Mouse (Mus musculus) adrenal gland, adult 18-20 months (tissue): Measurements from ENCODE around the gene Syt16. TPM values are rescaled to one million over a fixed set of nuclear protein-coding genes. Genes with fewer than 3 reads are reported as not detected.

Experiments used
- DNase-seq, 2 experiments: peaks; one replicate each; pipeline ENCODE4 v3.0.0; 2021 to 2022; ENCODE audit warnings: low spot score in 2 of 2
- total RNA-seq, 2 experiments: library from RNA; stranded (reverse); gene quantifications; 1 replicate in 1 of 2; 2 replicates in 1 of 2; pipeline ENCODE4 v1.2.3; 2021

The Syt16 gene
- total RNA-seq, 2 experiments from 2014 or later, result 0.30 to 0.32 TPM

DNA sequence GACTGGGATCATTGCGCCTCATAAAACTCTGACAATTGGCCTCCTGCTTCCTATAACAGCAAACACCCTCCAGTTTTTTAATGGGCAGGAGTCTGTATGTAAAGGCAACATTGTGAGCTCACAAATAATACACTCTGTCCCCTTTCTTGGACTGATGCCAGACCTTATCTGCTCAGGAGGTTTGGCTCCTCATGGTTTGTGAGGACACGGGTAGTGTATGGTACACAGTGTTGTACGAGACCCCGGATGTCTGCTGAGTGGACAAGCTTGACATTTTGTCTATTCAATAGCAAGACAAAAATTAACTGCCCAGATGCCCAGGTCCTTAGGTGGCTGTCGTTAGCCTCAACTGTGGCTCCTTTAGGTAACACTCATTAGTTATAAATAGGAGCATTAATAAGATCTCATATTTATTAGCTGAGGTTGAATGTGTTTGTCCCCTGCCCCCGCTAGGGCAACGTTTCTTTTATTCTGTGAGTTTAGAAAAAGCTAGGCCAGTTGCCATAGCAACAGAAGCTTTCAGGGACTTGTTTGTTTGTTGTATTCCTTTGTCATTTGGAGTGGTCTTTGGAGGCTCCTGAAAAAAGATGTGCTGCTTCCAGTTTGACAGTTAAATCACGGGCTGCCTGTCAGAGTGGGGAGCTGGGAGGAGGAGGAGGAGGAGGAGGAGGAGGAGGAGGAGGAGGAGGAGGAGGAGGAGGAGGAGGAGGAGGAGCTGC lies 101.3 kb downstream of the Syt16 start:
- no peak for DNase-seq

- DNase-seq, result no peak
Measured at GRCm38 (mm10) chr12:74105811-74106513, 108.5 kb downstream of the Syt16 start.

DNA sequence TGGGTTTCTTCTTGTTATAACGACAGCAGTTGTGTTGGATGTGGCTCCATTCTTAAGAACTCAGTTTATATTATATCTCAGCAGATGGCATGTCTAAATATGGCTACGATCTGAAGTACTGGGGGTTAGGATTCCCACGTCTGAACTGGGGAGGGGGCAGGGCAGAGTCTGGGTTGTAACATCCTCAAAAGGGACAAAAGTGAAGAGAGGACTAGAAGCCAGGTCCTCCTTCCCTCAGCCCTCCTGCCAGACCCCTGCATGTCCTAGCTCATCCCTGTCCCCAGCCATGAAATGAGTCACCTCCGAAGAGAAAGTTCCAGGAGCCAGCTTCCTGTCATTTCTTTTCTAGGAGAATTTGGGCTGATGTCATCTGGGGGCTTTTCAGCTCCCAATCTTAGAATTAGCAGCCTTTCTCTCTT lies 111.2 kb downstream of the Syt16 start:
- DNase-seq, result no peak

- no peak for DNase-seq
Measured at GRCm38 (mm10) chr12:74109462-74110068, 112.1 kb downstream of the Syt16 start.

DNA sequence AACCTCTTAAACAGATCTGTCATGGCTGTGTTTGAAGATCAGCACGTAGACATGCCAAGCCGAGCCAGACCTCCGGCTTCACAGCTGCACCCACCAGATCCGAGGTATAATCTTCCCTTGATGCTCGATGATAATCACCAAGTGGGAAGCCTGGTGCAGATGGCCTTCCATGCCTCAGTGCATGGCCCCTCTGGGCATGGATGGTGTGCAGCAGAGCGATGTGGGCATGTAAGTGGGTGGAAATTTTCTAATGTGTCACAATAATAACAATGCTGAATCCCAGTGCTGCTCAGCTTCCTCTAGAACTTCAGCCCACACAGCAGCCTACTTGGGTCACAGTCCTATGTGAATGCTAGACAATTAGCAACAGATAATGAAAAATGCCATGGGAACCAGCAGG lies 119.4 kb downstream of the Syt16 start:
- no peak for DNase-seq

GRCm38 (mm10) chr12:74125796-74126195 lies 128.3 kb downstream of the Syt16 start:
- no peak for DNase-seq

- DNase-seq, result no peak
Measured at GRCm38 (mm10) chr12:74128229-74128628, 130.8 kb downstream of the Syt16 start.

- DNase-seq, result no peak
Measured at GRCm38 (mm10) chr12:74131790-74132189, 134.3 kb downstream of the Syt16 start.

DNA sequence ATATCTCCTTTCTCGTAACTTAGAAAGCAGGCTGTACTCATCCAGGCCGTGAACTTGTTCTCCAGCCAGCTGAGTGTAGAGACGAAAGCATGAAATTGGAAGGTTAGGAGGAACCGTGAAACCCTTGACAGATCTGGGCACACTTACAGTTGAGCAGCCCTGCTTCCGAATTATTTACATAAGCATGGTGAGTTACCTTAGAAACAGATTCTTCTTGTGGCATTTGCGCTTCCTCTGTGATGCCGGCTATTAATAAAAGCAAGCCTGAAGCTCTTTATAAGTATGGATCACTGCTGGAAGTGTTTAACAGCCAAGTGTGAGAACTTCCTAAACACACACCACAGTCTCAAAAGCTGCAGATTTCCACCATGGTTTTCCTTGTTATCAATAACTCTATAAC lies 144.7 kb downstream of the Syt16 start:
- DNase-seq, result no peak

DNA sequence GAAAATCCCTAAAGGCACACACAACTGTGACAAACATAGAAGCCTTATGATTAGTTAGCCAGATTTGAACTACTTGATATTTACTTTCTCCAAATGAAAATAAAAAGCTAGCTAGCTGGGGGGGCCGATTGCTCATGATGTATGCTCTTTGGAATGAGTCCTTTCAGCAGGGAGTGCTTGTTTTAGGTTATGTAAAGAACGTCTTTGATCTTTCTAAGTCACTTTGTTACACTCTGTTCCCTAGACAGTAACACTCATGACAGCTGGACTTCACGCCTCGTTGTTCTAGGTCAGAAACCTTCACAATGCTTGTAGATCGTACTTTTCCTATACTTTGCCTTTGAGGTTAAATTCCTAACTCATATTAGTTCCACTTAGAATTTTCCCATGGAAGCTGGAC lies 146.9 kb downstream of the Syt16 start:
- no peak for DNase-seq

GRCm38 (mm10) chr12:74160791-74161190 lies 163.3 kb downstream of the Syt16 start:
- DNase-seq, result no peak

DNA sequence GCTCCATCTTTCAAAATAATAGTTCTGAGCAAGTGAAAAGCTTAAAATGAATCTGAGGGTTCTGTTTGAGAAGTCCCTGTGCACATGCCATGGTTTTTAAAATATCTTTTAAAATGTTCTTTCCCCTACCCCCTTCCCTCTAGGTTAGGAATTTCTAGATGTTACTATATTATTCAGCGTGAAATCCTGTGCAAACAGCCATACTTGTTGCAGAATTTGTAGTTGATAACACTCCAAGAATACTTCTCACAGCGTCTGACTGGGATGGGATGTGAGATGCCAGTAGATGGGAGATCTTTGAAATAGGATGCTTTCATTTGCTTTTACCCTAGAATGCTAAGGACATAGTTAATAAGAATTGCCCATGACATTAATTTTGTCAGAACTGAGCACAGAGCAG lies 165.6 kb downstream of the Syt16 start:
- no peak for DNase-seq

DNA sequence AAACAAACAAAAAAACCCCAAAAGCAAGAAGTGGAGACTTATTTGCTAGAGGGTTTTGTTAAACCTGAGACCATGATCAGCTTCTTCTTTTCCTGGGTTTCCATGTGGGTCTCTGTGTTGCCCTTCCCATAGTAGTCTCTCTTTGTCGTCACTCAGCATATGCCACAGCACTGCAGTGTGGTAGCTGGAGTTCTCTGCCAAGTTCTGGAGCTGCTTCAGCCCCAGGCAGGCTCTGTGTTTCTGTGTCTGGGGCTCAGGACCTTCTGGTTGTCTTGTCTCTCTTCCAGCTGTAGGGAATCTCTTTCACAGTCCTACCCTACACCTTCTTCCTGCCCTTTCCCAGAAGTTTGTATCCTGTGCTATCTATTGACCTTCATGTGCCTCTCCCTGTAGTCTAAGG lies 173.8 kb downstream of the Syt16 start:
- no peak for DNase-seq

DNA sequence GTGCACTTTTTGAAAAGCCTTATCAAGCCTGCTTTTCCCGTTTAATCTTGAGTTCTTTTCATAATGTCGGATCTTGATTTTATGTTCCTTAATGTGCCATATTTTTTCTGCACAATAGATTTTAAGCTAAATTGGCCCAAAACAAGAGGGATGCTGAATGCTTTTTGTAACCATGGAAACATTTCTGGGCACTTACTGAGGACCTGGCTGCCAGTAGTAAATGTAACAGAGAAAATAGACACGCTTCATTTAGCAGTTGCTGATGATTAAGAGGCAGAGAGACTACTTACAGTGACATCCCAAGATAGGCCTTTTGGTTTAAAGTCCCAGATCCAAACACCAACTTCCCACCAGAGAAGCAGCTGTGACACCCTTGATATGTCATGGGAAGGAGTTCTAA lies 176.4 kb downstream of the Syt16 start:
- no peak for DNase-seq

- DNase-seq, result no peak
Measured at GRCm38 (mm10) chr12:74184596-74184995, 187.1 kb downstream of the Syt16 start.

DNA sequence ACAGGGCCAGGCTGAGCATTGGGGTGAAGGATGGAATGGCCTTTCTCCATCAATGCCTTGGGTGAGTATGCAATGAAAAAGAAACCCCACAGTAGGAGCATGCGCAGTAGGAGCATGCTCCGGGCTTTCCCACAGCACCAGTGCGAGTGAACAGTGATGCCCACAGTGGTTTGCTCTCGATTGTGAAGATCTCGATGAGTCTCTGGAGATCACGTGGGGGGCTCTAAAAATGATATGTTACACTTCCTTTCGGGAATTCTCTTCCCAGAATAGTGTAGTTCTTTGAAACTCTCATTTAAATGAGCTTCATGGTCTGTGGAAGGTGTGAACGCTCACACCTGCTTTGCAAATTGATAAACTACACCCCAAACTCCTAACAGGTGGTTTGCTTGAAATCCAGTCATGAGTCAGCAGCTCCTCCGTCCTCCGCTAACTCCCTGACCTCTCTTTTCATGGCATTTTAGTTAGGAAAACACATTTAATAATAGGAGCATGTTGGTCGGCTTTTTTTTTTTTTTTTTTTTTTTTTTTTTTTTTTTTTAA lies 190.9 kb downstream of the Syt16 start:
- DNase-seq, result no peak

- DNase-seq, result no peak
Measured at GRCm38 (mm10) chr12:74188815-74189214, 191.4 kb downstream of the Syt16 start.

DNA sequence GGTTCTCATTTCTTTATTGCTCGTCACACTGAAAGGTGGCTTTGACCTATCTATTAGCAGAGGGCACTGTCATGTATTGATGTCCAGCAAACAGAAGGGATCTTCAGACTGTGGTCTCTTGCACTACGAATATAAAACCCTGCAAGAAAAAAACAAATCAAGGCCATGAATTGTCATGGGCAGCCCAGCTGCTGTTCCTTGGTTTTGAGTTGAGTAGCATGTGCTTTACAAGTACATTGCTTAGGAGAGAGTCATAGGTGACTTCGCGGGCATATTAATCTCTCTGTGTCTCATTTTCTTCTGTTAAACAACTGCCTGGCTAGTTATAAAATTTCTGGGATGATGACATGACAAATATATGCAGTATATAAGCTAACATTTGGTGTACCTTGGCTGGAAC lies 192.4 kb downstream of the Syt16 start:
- no peak for DNase-seq

- DNase-seq, result no peak
Measured at GRCm38 (mm10) chr12:74190297-74190696, 192.8 kb downstream of the Syt16 start.

GRCm38 (mm10) chr12:74192552-74192951 lies 195.1 kb downstream of the Syt16 start:
- peak in 1 of 2 experiments; percentile 3 for DNase-seq

GRCm38 (mm10) chr12:74201410-74201809 lies 203.9 kb downstream of the Syt16 start:
- no peak for DNase-seq

GRCm38 (mm10) chr12:74202431-74203042 lies 205.1 kb downstream of the Syt16 start:
- no peak for DNase-seq
